Mouse (Mus musculus) stomach, postnatal 0 days (tissue): ENCODE data around the gene Dgkg. TPM values are rescaled to one million over a fixed set of nuclear protein-coding genes. Genes with fewer than 3 reads are reported as not detected.

Experiments
- ATAC-seq: fragments of 200-750 bp; cut with Nextera tagmentation; 2 replicates; pipeline ENCODE4 v1.8.0; 2017; ENCODE audit not compliant: low FRiP score, low TSS enrichment
- DNase-seq: peaks from one replicate; pipeline ENCODE4 v3.0.0-alpha.2; 2016; ENCODE audit warnings: low spot score
- H3K27ac ChIP-seq: fragments of 300-500 bp; sonication (generic); replicated peaks from 2 replicates; pipeline ENCODE4 v1.5.1; 2014; ENCODE audit warnings: mild to moderate bottlenecking, control low read depth
- H3K27me3 ChIP-seq: fragments of 300-500 bp; sonication (generic); 2 replicates; pipeline ENCODE4 v1.6.1; 2014; ENCODE audit warnings: low read length; ENCODE audit not compliant: control insufficient read depth, insufficient read depth
- H3K36me3 ChIP-seq: fragments of 300-500 bp; sonication (generic); 2 replicates; pipeline ENCODE4 v1.6.1; 2014; ENCODE audit warnings: low read length, mixed read lengths; ENCODE audit not compliant: control insufficient read depth, insufficient read depth
- H3K4me1 ChIP-seq: fragments of 300-500 bp; sonication (generic); replicated peaks from 2 replicates; pipeline ENCODE4 v1.6.1; 2014; ENCODE audit warnings: antibody characterized with exemption; ENCODE audit not compliant: control insufficient read depth, insufficient read depth
- H3K4me2 ChIP-seq: fragments of 300-500 bp; sonication (generic); replicated peaks from 2 replicates; pipeline ENCODE4 v1.6.1; 2014; ENCODE audit warnings: low read depth, mild to moderate bottlenecking, control low read depth, moderate library complexity
- H3K4me3 ChIP-seq: fragments of 300-500 bp; sonication (generic); 2 replicates; pipeline ENCODE4 v1.5.1; 2014; ENCODE audit warnings: low read depth, low read length, control low read depth
- H3K9ac ChIP-seq: fragments of 300-500 bp; sonication (generic); 2 replicates; pipeline ENCODE4 v1.6.1; 2014; ENCODE audit warnings: mild to moderate bottlenecking, low read length, control low read depth, mixed read lengths
- H3K9me3 ChIP-seq: fragments of 300-500 bp; sonication (generic); 2 replicates; pipeline ENCODE4 v1.6.1; 2016; ENCODE audit warnings: low read length; ENCODE audit not compliant: control insufficient read depth
- CTCF ChIP-seq: IDR thresholded peaks from 2 replicates; pipeline ENCODE4 v1.5.1; 2016; ENCODE audit warnings: antibody characterized with exemption, low read depth, mild to moderate bottlenecking, moderate library complexity
- EP300 ChIP-seq: optimal IDR thresholded peaks from 2 replicates; pipeline ENCODE3; 2016; ENCODE audit warnings: antibody characterized with exemption
- WGBS: fragments of 180-500 bp; shearing (Covaris S2); extraction: QIAGEN DNeasy Blood & Tissue Kit; methylation state at CpG from one replicate; pipeline ENCODE4 v1.1.7; 2014; 5-methylcytosine and 5-hydroxymethylcytosine counted together
- polyA plus RNA-seq: library from polyadenylated mRNA; unstranded; fragments of >200 nt; fragmentation: Nextera tagmentation; extraction: Ambion mirVana; gene quantifications from 2 replicates; pipeline ENCODE4 v1.2.1, GENCODE M21; 2015

Gene Dgkg
- polyA plus RNA-seq, 1 experiment from 2014 or later = 0.36 TPM

DNA sequence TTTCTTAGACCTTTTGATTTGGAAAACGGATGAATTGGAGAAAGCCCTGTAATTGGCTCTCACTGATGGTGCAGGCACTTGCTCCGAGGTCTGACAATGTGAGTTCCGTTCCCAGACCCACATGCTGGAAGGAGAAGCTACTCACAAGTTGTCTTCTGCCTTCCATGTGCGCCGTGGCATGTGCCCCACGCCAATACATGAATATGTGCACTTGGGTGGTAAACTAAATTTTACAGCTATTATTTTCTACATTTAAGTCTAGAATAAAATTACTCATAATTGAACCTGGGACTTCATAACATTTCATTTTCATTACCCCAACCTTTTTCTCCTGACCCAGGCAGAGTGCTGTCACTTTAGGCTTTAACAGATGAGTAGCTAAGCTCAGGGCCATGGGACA lies 14.1 kb downstream of the Dgkg start:
- no peak overlapping the region for H3K9ac ChIP-seq
- DNase-seq = no peak
- H3K4me2 ChIP-seq = no peak overlapping the region
- 81% methylated on average over 6 of the region's 6 CpGs for WGBS
- no peak overlapping the region for H3K4me3 ChIP-seq
- no peaks in the 10 kb centered on the region for H3K4me1 ChIP-seq
- ATAC-seq = no peak
- TF ChIP-seq CTCF = no peak
- no peak for TF ChIP-seq EP300
- no peaks in the 10 kb centered on the region for H3K9me3 ChIP-seq
- H3K27ac ChIP-seq = no peak overlapping the region
- no peaks in the 10 kb centered on the region for H3K27me3 ChIP-seq
- H3K36me3 ChIP-seq = no peaks in the 10 kb centered on the region

DNA sequence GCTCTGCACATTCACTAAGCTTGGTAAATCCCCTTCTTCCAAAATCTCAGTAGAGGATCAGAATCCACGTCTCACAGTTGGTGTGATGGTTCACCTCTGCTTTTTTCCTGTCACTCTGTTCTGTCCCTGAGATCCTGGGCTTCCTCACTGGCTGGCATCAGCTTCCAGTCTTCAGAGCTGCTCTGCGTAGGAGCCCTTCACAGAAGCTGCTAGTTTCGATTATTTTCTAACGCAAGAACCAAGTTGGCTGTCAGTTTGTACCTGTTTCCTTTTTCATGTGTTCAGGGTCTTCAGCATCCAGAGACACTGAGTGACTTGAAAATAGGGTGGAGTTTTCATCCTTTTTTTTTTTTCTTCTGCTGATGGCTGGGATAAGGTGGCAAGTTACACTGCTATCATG lies 15.0 kb downstream of the Dgkg start:
- Histone ChIP-seq H3K36me3 (no peaks in the 10 kb centered on the region), H3K4me3 (no peak overlapping the region), H3K4me2 (no peak overlapping the region), H3K4me1 (no peaks in the 10 kb centered on the region), H3K27me3 (no peaks in the 10 kb centered on the region), H3K9ac (no peak overlapping the region), H3K27ac (no peak overlapping the region), H3K9me3 (no peaks in the 10 kb centered on the region)
- DNase-seq (no peak), ATAC-seq (no peak)
- TF ChIP-seq CTCF (no peak), EP300 (no peak)
- WGBS = 75% methylated on average over 4 of the region's 4 CpGs

DNA sequence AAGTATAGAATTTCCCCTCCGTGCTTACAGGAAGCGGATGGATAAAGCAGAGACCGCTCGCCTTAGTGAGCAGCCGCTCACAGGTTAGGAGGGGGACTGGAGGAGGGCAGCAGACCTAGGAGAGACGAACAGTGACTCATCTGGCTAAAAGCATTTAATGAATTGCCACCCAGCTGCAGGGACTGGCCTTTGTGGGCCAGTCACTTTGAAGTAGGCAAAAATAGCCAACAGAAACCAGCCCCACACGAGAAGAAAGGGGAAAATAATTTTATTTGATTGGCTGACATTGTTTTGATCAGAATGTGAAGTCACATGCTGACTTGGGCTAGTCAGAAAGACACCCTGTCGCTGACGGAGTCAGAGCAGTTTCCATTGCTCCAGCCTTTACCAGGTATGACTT lies 15.4 kb downstream of the Dgkg start:
- no peak overlapping the region for H3K4me2 ChIP-seq
- no peak overlapping the region for H3K9ac ChIP-seq
- H3K9me3 ChIP-seq = no peaks in the 10 kb centered on the region
- TF ChIP-seq CTCF (no peak), EP300 (no peak)
- no peak for ATAC-seq
- no peaks in the 10 kb centered on the region for H3K4me1 ChIP-seq
- 26% methylated on average over 9 of the region's 9 CpGs for WGBS
- H3K4me3 ChIP-seq = no peak overlapping the region
- no peak for DNase-seq
- H3K27ac ChIP-seq = no peak overlapping the region
- no peaks in the 10 kb centered on the region for H3K27me3 ChIP-seq
- no peaks in the 10 kb centered on the region for H3K36me3 ChIP-seq

DNA sequence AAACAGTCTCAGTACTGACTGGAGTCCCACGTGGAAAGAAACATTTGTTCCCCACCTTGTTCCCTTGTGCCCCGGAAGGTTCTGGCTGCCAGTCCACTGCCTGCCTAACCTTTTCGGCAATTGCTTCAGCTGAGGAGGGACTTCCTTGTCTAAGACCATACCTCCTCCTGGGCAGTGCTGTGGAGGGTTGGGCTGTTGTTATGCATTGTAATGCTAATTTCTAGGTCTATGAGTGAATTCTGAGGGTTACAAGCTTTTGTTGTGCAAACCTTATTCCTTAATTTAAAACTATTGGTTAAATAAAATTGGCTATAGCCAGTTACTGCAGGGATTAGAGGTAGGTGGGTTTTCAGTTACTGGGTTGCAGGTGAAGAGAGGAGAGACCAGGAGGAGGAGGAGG lies 19.7 kb downstream of the Dgkg start:
- no peak overlapping the region for H3K9ac ChIP-seq
- no peak overlapping the region for H3K27ac ChIP-seq
- ATAC-seq = no peak
- DNase-seq = no peak
- H3K4me3 ChIP-seq = no peak overlapping the region
- no peaks in the 10 kb centered on the region for H3K27me3 ChIP-seq
- WGBS = 55% methylated on average over 3 of the region's 3 CpGs
- no peaks in the 10 kb centered on the region for H3K36me3 ChIP-seq
- H3K4me2 ChIP-seq = no peak overlapping the region
- H3K9me3 ChIP-seq = no peaks in the 10 kb centered on the region
- H3K4me1 ChIP-seq = no peaks in the 10 kb centered on the region
- TF ChIP-seq EP300 (no peak), CTCF (no peak)

DNA sequence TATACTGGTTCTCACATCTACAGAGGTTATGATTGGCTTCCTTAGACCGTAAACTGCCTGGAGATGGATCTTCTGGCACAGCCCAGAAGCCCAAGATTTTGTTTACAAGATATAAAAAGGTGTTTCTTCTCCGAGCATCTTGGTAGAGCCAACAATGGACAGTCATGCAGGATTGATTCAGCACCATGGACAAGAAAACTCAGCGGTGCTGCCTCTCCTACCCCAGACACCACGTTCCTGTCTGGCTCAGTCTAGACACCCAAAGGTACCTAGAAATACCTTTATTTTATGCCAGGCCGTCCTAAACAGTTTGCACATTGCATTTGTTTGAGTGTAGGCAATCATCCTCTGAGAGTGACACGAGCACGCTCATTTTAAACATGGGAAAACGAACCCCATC lies 21.3 kb downstream of the Dgkg start:
- H3K27me3 ChIP-seq = no peaks in the 10 kb centered on the region
- TF ChIP-seq CTCF (no peak), EP300 (no peak)

DNA sequence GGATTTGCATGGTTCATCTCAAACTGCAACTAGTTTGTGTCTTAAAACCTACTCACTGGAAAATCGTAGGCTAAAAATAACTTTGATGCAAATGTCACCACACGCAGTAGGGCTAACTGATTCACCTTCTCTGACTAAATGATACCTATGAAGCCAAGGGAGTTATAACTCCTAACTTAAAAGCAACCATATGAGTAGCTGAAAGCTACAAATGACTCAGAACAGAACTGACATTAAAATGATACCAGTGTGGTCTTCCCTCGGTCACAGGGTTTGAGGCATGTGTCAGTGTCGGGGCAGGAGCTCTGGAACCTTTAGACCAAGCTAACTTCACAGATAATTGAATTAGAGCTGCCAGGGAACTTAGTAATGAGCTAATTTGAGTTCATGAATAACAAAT lies 24.0 kb downstream of the Dgkg start:
- ATAC-seq (no peak), DNase-seq (no peak)

More for the DNA sequence above, 21.3 kb downstream of the Dgkg start:
- no peak overlapping the region for H3K27ac ChIP-seq
- no peak overlapping the region for H3K4me2 ChIP-seq
- WGBS = 54% methylated on average over 8 of the region's 8 CpGs
- ATAC-seq = no peak
- H3K4me1 ChIP-seq = no peaks in the 10 kb centered on the region
- DNase-seq = no peak
- H3K4me3 ChIP-seq = no peak overlapping the region
- H3K9me3 ChIP-seq = no peaks in the 10 kb centered on the region
- no peak overlapping the region for H3K9ac ChIP-seq
- no peaks in the 10 kb centered on the region for H3K36me3 ChIP-seq

More for the DNA sequence above, 24.0 kb downstream of the Dgkg start:
- WGBS = 88% methylated on average over 4 of the region's 4 CpGs
- TF ChIP-seq EP300 = no peak
- no peak for TF ChIP-seq CTCF
- H3K27ac ChIP-seq = no peak overlapping the region
- H3K4me3 ChIP-seq = no peak overlapping the region
- no peaks in the 10 kb centered on the region for H3K27me3 ChIP-seq
- no peak overlapping the region for H3K9ac ChIP-seq
- no peak overlapping the region for H3K4me2 ChIP-seq
- no peaks in the 10 kb centered on the region for H3K36me3 ChIP-seq
- H3K9me3 ChIP-seq = no peaks in the 10 kb centered on the region
- no peaks in the 10 kb centered on the region for H3K4me1 ChIP-seq
